Mouse (Mus musculus): ENCODE results near the gene Zfp53.

The Zfp53 gene

DNA sequence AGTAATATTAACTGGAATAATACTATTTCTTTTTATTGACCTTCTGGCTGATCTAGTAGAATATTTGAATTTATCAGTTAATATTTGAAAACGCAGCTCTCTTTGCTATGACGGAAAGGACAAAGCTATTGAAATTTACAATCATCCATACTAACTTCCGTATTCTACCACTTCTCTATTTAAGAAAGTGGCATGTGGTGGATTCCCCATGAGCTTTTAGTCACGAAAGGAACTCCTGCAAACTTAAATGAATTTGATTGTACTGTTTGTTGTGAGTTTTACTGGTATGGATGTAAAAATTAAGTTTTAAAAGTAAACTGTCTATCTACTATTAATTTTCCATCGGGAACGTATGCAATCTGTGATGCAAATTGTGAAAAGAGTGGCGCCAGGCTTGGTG lies 47.3 kb downstream of the Zfp53 start:
- H3K4me3 ChIP-seq (replicated peaks; ENCODE audit: low read length) = peak overlapping the region; percentile 79
- H3K27me3 ChIP-seq (ENCODE audit: insufficient read depth, low read length) = no peaks in the 10 kb centered on the region
- H3K4me1 ChIP-seq (replicated peaks; ENCODE audit: low read depth, low read length) = peaks cover 40% of the 10 kb centered on the region
- TF ChIP-seq POU5F1 (IDR thresholded peaks at IDR 0.05; ENCODE audit: borderline replicate concordance, low read length) (no peak), CTCF (conservative IDR thresholded peaks at IDR 0.05; ENCODE audit: low read length) (no peak), NANOG (IDR thresholded peaks at IDR 0.05; ENCODE audit: borderline replicate concordance, low read length) (no peak)
- H3K36me3 ChIP-seq (ENCODE audit: insufficient read depth, low read length) = no peaks in the 10 kb centered on the region
- no peaks in the 10 kb centered on the region for H3K9me3 ChIP-seq (ENCODE audit: low read length)

GRCm38 (mm10) chr17:21536676-21537075 lies 47.9 kb downstream of the Zfp53 start:
- Histone ChIP-seq H3K27me3 (ENCODE audit: insufficient read depth, low read length) (no peaks in the 10 kb centered on the region), H3K9me3 (ENCODE audit: low read length) (no peaks in the 10 kb centered on the region), H3K4me3 (replicated peaks; ENCODE audit: low read length) (no peak overlapping the region), H3K4me1 (replicated peaks; ENCODE audit: low read depth, low read length) (peaks cover 34% of the 10 kb centered on the region), H3K36me3 (ENCODE audit: insufficient read depth, low read length) (no peaks in the 10 kb centered on the region)
- TF ChIP-seq CTCF (conservative IDR thresholded peaks at IDR 0.05; ENCODE audit: low read length) = no peak
- no peak for TF ChIP-seq NANOG (IDR thresholded peaks at IDR 0.05; ENCODE audit: borderline replicate concordance, low read length)
- TF ChIP-seq POU5F1 (IDR thresholded peaks at IDR 0.05; ENCODE audit: borderline replicate concordance, low read length) = no peak

GRCm38 (mm10) chr17:21557831-21558230 lies 69.0 kb downstream of the Zfp53 start:
- no peak overlapping the region for H3K4me3 ChIP-seq (replicated peaks; ENCODE audit: low read length)
- peaks cover 22% of the 10 kb centered on the region for H3K36me3 ChIP-seq (ENCODE audit: insufficient read depth, low read length)
- H3K4me1 ChIP-seq (replicated peaks; ENCODE audit: low read depth, low read length) = no peaks in the 10 kb centered on the region
- TF ChIP-seq NANOG (IDR thresholded peaks at IDR 0.05; ENCODE audit: borderline replicate concordance, low read length) (no peak), CTCF (conservative IDR thresholded peaks at IDR 0.05; ENCODE audit: low read length) (no peak), POU5F1 (IDR thresholded peaks at IDR 0.05; ENCODE audit: borderline replicate concordance, low read length) (no peak)
- H3K9me3 ChIP-seq (ENCODE audit: low read length) = no peaks in the 10 kb centered on the region
- H3K27me3 ChIP-seq (ENCODE audit: insufficient read depth, low read length) = no peaks in the 10 kb centered on the region

All from E14TG2a.4 (cell line).